Mouse (Mus musculus) neural tube, embryonic 14.5 days (tissue): Measurements from ENCODE around the gene Cyb5r1. TPM values are rescaled to one million over a fixed set of nuclear protein-coding genes. Genes with fewer than 3 reads are reported as not detected.

ENCODE experiments used
- ATAC-seq: fragments of 200-750 bp; cut with Nextera tagmentation; 2 replicates; pipeline ENCODE4 v1.8.0; 2017; ENCODE audit warnings: low read depth, mild to moderate bottlenecking, moderate TSS enrichment, moderate library complexity
- H3K27ac ChIP-seq: fragments of 300-500 bp; sonication (generic); 2 replicates; pipeline ENCODE4 v1.5.1; 2014; ENCODE audit warnings: low read depth, mild to moderate bottlenecking, control low read depth, low read length, moderate library complexity, mixed read lengths
- H3K27me3 ChIP-seq: fragments of 300-500 bp; sonication (generic); 2 replicates; pipeline ENCODE4 v1.6.1; 2014; ENCODE audit warnings: low read length; ENCODE audit not compliant: control insufficient read depth, insufficient read depth
- H3K36me3 ChIP-seq: fragments of 300-500 bp; sonication (generic); 2 replicates; pipeline ENCODE4 v1.6.1; 2014; ENCODE audit warnings: low read length, mixed read lengths; ENCODE audit not compliant: control insufficient read depth, insufficient read depth
- H3K4me1 ChIP-seq: fragments of 300-500 bp; sonication (generic); 2 replicates; pipeline ENCODE4 v1.6.1; 2014; ENCODE audit warnings: low read length; ENCODE audit not compliant: control insufficient read depth, insufficient read depth
- H3K4me2 ChIP-seq: fragments of 300-500 bp; sonication (generic); 2 replicates; pipeline ENCODE4 v1.6.1; 2014; ENCODE audit warnings: mild to moderate bottlenecking, low read depth, low read length, control low read depth
- H3K4me3 ChIP-seq: fragments of 300-500 bp; sonication (generic); 2 replicates; pipeline ENCODE4 v1.5.1; 2014; ENCODE audit warnings: low read depth, low read length, control low read depth, mixed read lengths
- H3K9ac ChIP-seq: fragments of 300-500 bp; sonication (generic); replicated peaks from 2 replicates; pipeline ENCODE4 v1.6.1; 2014; ENCODE audit warnings: low read depth, mild to moderate bottlenecking, control low read depth, low read length, mixed read lengths
- H3K9me3 ChIP-seq: fragments of 300-500 bp; sonication (generic); 2 replicates; pipeline ENCODE4 v1.6.1; 2016; ENCODE audit warnings: low read length; ENCODE audit not compliant: control insufficient read depth
- WGBS: fragments of 180-500 bp; shearing (Covaris S2); extraction: QIAGEN DNeasy Blood & Tissue Kit; methylation state at CpG from one replicate; pipeline ENCODE4 v1.1.7; 2014; 5-methylcytosine and 5-hydroxymethylcytosine counted together
- polyA plus RNA-seq: library from polyadenylated mRNA; unstranded; fragments of >200 nt; fragmentation: Nextera tagmentation; extraction: Ambion mirVana; gene quantifications from 2 replicates; pipeline ENCODE4 v1.2.1, GENCODE M21; 2014

Cyb5r1 gene
- polyA plus RNA-seq = 16.2 and 19.2 TPM in 2 replicates

DNA sequence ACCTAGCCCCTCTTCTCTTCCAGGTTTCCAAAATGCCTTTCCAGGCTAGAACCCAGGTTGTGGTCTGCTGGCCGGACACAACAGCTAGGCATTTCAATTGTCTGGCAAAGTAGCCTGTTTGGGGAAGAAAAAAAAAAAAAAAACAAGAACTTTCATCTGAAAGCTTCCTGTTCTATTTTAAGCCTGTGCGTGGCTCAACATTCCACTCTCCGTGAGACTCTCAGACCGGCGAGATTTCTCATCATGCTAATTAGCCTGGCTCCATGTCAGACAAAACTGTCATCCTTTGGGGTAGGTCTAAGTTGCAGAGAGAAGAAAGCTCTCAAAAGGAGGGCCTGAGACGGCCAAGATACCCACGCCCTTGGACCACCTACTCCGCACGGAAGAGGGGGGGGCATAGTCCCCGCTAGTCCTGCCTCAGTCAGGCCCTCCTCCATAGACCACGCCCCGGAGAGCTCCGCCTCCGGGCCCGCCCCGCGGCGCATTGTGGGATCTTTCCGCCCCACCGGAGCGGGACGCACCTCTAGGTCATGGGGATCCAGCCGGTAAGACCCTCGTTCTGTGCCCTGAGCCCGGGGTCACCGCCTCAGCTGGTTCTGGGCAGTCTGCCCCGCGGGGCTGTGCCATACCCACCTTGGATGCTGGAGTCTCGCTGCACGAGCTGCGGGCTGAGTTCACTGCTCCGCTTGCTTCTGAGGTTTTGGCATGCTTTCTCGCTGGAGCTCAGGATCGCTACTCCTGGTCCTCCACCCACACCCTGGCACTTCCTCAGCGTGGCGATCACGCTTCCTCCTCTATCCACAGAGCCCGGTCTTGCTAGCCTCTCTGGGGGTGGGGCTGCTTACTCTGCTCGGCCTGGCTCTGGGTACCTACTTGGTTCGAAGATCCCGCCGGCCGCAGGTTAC, at the start of gene Cyb5r1:
Gene Cyb5r1 (plus strand): TSS at position 51 of the 905 bp plus-strand sequence.
- peak; percentile 97 for ATAC-seq
- no peak within 1 kb of the TSS for H3K27ac ChIP-seq
- WGBS = under 1% methylated on average over 41 of the region's 43 CpGs

GRCm38 (mm10) chr1:134357461-134357860, 47.9 kb upstream of the Cyb5r1 start:
- Histone ChIP-seq H3K27ac (no peak overlapping the region), H3K4me2 (no peak overlapping the region), H3K36me3 (peaks cover 42% of the 10 kb centered on the region), H3K4me3 (no peak overlapping the region), H3K9ac (no peak overlapping the region), H3K27me3 (no peaks in the 10 kb centered on the region), H3K4me1 (peaks cover 7% of the 10 kb centered on the region; the same call in 1 of the 2 replicates), H3K9me3 (no peaks in the 10 kb centered on the region)
- no peak for ATAC-seq
- WGBS = 76% methylated on average over 4 of the region's 4 CpGs

More for the DNA sequence above, at the start of gene Cyb5r1:
- H3K4me2 ChIP-seq = peak within 1 kb of the TSS; percentile 87
- H3K36me3 ChIP-seq = no peaks in the 10 kb centered on the region; the same call in 1 of the 2 replicates
- H3K4me3 ChIP-seq = peak within 1 kb of the TSS; percentile 64
- H3K9me3 ChIP-seq = no peaks in the 10 kb centered on the region
- H3K9ac ChIP-seq = peak within 1 kb of the TSS; percentile 72
- no peaks in the 10 kb centered on the region for H3K27me3 ChIP-seq
- no peaks in the 10 kb centered on the region for H3K4me1 ChIP-seq

DNA sequence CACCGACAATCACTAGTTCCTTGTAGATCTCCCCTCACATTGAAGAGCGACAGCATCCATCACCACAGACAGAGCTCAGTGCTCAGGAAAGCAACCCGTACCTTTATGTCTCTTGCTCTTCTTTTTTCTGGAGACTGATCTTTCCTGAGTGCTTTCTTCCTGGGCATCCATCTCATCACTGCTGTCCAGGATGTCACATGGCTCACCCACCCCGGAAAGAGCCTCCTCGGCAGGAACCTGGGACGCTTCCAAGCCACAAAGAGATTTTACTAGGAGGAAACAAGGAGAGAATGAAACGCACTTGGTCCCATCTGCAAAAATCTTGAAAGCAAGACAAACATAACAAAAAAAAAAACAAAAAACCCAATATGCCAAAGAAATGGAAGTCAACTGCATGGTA, 44.7 kb upstream of the Cyb5r1 start:
- 83% methylated on average over 7 of the region's 7 CpGs for WGBS
- H3K9me3 ChIP-seq = no peaks in the 10 kb centered on the region
- no peak overlapping the region for H3K27ac ChIP-seq
- no peak for ATAC-seq
- H3K36me3 ChIP-seq = peaks cover 16% of the 10 kb centered on the region
- H3K27me3 ChIP-seq = no peaks in the 10 kb centered on the region
- peaks cover 7% of the 10 kb centered on the region; the same call in 1 of the 2 replicates for H3K4me1 ChIP-seq
- peak overlapping the region; percentile 90 for H3K4me3 ChIP-seq
- peak overlapping the region; percentile 91; the same call in 1 of the 2 replicates for H3K9ac ChIP-seq
- H3K4me2 ChIP-seq = peak overlapping the region; percentile 80

DNA sequence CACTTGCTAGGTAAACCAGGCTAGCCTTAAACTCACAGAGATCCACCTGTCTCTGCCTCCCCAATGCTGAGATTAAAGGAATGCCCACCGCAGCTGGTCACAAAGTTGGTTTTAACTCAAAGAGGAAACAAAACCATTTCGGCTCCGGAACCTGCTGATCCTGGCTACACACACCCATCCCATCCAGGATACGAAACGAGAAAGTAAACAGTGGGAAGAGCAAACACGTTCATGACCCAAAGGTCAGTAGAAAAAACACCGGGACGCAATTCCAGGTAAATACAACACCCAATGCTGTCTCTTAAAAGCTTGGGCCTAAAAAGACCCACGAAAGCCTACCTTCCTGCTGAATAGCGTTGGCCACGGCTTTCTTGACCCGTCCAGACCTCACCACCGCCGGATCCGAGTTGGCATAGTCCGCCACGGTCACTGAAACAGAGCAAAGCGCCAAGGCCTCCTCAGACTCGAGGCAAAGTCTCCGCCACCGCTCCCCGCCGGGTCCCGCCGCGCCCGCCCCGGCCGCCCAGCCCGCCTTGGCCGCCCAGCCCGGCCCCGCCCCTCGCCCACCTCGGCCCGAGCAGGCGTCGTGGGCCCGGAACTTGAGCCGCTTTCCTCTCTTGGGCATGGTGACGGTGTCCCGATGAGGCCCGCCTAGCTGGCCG, 44.0 kb upstream of the Cyb5r1 start:
- peak overlapping the region; percentile 65 for H3K27ac ChIP-seq
- H3K4me3 ChIP-seq = peak overlapping the region; percentile 90
- peak overlapping the region; percentile 91 for H3K9ac ChIP-seq
- H3K9me3 ChIP-seq = no peaks in the 10 kb centered on the region
- H3K4me1 ChIP-seq = peaks cover 7% of the 10 kb centered on the region; the same call in 1 of the 2 replicates
- peak; percentile 82; the same call in 1 of the 2 replicates for ATAC-seq
- peak overlapping the region; percentile 80 for H3K4me2 ChIP-seq
- H3K27me3 ChIP-seq = no peaks in the 10 kb centered on the region
- peaks cover 9% of the 10 kb centered on the region for H3K36me3 ChIP-seq
- WGBS = 2% methylated on average over 37 of the region's 44 CpGs

- peak; percentile 99 for ATAC-seq
- Histone ChIP-seq H3K27me3 (no peaks in the 10 kb centered on the region), H3K4me2 (peak within 1 kb of the TSS; percentile 80), H3K4me3 (peak within 1 kb of the TSS; percentile 90), H3K27ac (peak within 1 kb of the TSS; percentile 65), H3K4me1 (peaks cover 7% of the 10 kb centered on the region; the same call in 1 of the 2 replicates), H3K9me3 (no peaks in the 10 kb centered on the region), H3K9ac (peak within 1 kb of the TSS; percentile 91), H3K36me3 (0 out of 2 replicates have a peak, but pooled peaks cover 8% of the 10 kb centered on the region)
- WGBS = under 1% methylated on average over 33 of the region's 38 CpGs
These were observed 43.5 kb upstream of the Cyb5r1 start, which contains the start of gene Tmem183a for GRCm38 (mm10) chr1:134361857-134362212. Gene Tmem183a, minus strand, starts transcription at chr1:134361979.

DNA sequence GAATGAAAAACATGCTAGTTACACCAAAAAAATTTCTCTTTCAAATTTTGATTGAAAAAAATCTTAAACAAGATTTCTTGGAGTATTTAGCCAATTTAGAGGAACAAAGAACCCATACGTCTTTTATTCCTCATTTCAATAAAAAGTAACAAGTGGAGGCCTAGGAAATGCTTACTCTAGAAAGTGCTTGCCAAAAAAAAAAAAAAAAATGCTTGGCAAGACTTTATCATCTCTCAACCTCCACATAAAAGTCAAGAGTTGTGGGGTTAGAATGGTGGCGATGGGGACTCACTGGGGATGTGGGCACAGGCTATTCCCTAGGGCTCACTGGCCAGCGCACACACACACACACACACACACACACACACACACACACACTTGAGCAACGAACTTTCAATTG, 42.2 kb upstream of the Cyb5r1 start:
- 78% methylated on average over 4 of the region's 4 CpGs for WGBS
- H3K4me1 ChIP-seq = peaks cover 7% of the 10 kb centered on the region; the same call in 1 of the 2 replicates

GRCm38 (mm10) chr1:134365491-134365890, 39.9 kb upstream of the Cyb5r1 start:
- Histone ChIP-seq H3K27me3 (no peaks in the 10 kb centered on the region), H3K9ac (no peak overlapping the region), H3K27ac (no peak overlapping the region), H3K36me3 (no peaks in the 10 kb centered on the region), H3K9me3 (no peaks in the 10 kb centered on the region), H3K4me3 (no peak overlapping the region), H3K4me2 (no peak overlapping the region), H3K4me1 (peaks cover 7% of the 10 kb centered on the region; the same call in 1 of the 2 replicates)
- no peak for ATAC-seq
- WGBS = 65% methylated on average over 5 of the region's 5 CpGs

More for the DNA sequence above, 42.2 kb upstream of the Cyb5r1 start:
- ATAC-seq = no peak
- no peak overlapping the region for H3K4me2 ChIP-seq
- H3K36me3 ChIP-seq = 0 out of 2 replicates have a peak, but pooled peaks cover 5% of the 10 kb centered on the region
- H3K4me3 ChIP-seq = no peak overlapping the region
- H3K27ac ChIP-seq = no peak overlapping the region
- no peaks in the 10 kb centered on the region for H3K27me3 ChIP-seq
- no peak overlapping the region for H3K9ac ChIP-seq
- H3K9me3 ChIP-seq = no peaks in the 10 kb centered on the region

DNA sequence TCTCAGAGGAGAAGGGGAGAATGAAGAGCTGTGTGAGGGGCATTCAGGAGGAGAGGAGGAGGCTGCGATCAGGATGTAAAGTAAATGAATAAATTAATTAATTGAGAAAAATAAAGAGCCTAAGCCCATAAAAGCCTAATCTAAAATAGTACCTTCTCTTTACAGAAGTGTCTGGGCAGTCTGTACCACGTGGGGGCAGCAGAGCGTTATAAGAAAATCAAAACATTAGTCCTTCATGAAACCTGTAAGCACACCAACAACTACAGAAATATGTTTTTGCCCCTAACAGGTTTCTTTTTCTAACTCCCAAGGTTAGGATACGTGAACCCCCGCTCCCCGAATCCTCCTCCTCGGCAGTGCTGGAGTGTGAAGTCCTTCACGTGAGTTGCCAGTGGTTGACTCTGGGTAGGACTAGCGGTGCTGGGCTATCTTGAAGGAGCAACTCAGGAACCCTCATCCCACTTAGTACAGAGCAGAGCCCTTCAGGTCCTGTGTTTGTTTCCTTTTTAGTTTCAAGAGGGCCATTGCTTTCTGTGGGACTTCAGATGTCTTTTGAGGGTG, 36.5 kb upstream of the Cyb5r1 start:
- Histone ChIP-seq H3K4me3 (no peak overlapping the region), H3K27ac (no peak overlapping the region), H3K9me3 (no peaks in the 10 kb centered on the region), H3K4me2 (no peak overlapping the region), H3K27me3 (no peaks in the 10 kb centered on the region), H3K36me3 (no peaks in the 10 kb centered on the region), H3K4me1 (no peaks in the 10 kb centered on the region), H3K9ac (no peak overlapping the region)
- no peak for ATAC-seq
- WGBS = 57% methylated on average over 9 of the region's 9 CpGs
